Mouse (Mus musculus): ENCODE measurements around the gene Trmt112. TPM values are rescaled to one million over a fixed set of nuclear protein-coding genes. Genes with fewer than 3 reads are reported as not detected.

Trmt112 gene
- total RNA-seq, 2 experiments from 2014 or later, result 27.8 to 30.3 TPM

GRCm38 (mm10) chr19:6924461-6925306 is 15.2 kb downstream of the Trmt112 start:
- intact Hi-C loops (cut with DNase I), result loop anchor here (1.0 to 10.0 kb wide), 4 partner anchors 16 to 270 kb away; partner anchors contain the start of gene Bad

GRCm38 (mm10) chr19:6925307-6925573 is 15.7 kb downstream of the Trmt112 start, which contains the start of gene Catsperz:
Catsperz (minus strand) TSS chr19:6925380.
- intact Hi-C loops (cut with DNase I), result loop anchor here (2.0 to 10.0 kb wide), 2 partner anchors 16 to 270 kb away; partner anchors contain the start of gene Bad
- DNase-seq, result no peak

More at GRCm38 (mm10) chr19:6924461-6925306, 15.2 kb downstream of the Trmt112 start:
- peak; percentile 87 to 91 for DNase-seq

- intact Hi-C loops (cut with DNase I), result loop anchor here (2.0 to 10.0 kb wide), 2 partner anchors 15 to 269 kb away; partner anchors contain the start of gene Bad
Observed at GRCm38 (mm10) chr19:6925611-6926329, 16.3 kb downstream of the Trmt112 start.

GRCm38 (mm10) chr19:6926559-6927255 is 17.2 kb downstream of the Trmt112 start:
- no peak for DNase-seq
- intact Hi-C loops (cut with DNase I), result loop anchor here (10.0 kb wide), 1 partner anchor 268 kb away; no protein-coding TSS in a partner anchor

More at GRCm38 (mm10) chr19:6925611-6926329, 16.3 kb downstream of the Trmt112 start:
- no peak for DNase-seq

- intact Hi-C loops (cut with DNase I), result loop anchor here (10.0 kb wide), 1 partner anchor 267 kb away; no protein-coding TSS in a partner anchor
- DNase-seq, result no peak
Observed at GRCm38 (mm10) chr19:6928080-6928479, 18.6 kb downstream of the Trmt112 start.

- intact Hi-C loops (cut with DNase I), result no loop called here
- DNase-seq, result no peak
Observed at GRCm38 (mm10) chr19:6931002-6931401, 21.5 kb downstream of the Trmt112 start.

GRCm38 (mm10) chr19:6932018-6932417 is 22.5 kb downstream of the Trmt112 start:
- DNase-seq, result no peak
- intact Hi-C loops (cut with DNase I), result no loop called here

GRCm38 (mm10) chr19:6933102-6933435 is 23.6 kb downstream of the Trmt112 start:
- no peak for DNase-seq
- intact Hi-C loops (cut with DNase I), result no loop called here

GRCm38 (mm10) chr19:6933436-6934194 is 24.1 kb downstream of the Trmt112 start:
- DNase-seq, result no peak
- intact Hi-C loops (cut with DNase I), result no loop called here

GRCm38 (mm10) chr19:6934195-6934977 is 24.9 kb downstream of the Trmt112 start, which contains the start of gene Kcnk4:
Kcnk4 (minus strand) TSS chr19:6934515.
- intact Hi-C loops (cut with DNase I), result no loop called here
- no peak for DNase-seq

GRCm38 (mm10) chr19:6936299-6936698 is 26.8 kb downstream of the Trmt112 start:
- no peak for DNase-seq
- intact Hi-C loops (cut with DNase I), result no loop called here

GRCm38 (mm10) chr19:6937541-6938465 is 28.3 kb downstream of the Trmt112 start:
- intact Hi-C loops (cut with DNase I), result no loop called here
- peak; percentile 40 to 60 for DNase-seq

- intact Hi-C loops (cut with DNase I), result loop anchor here (2.0 kb wide), 1 partner anchor 15 kb away; the partner anchor contains the start of gene Catsperz
Observed at GRCm38 (mm10) chr19:6939106-6940002, 29.9 kb downstream of the Trmt112 start.

GRCm38 (mm10) chr19:6940396-6941351 is 31.2 kb downstream of the Trmt112 start:
- no peak for DNase-seq
- intact Hi-C loops (cut with DNase I), result loop anchor here (2.0 kb wide), 1 partner anchor 16 kb away; the partner anchor contains the start of gene Catsperz

More at GRCm38 (mm10) chr19:6939106-6940002, 29.9 kb downstream of the Trmt112 start:
- no peak for DNase-seq

GRCm38 (mm10) chr19:6941372-6942248 is 32.1 kb downstream of the Trmt112 start, which contains the start of gene Bad:
Bad (plus strand) TSS chr19:6941861.
- intact Hi-C loops (cut with DNase I), result loop anchor here (1.0 to 2.0 kb wide), 2 partner anchors 9 to 17 kb away; partner anchors contain the start of gene Catsperz
- DNase-seq, result peak; percentile 98 to 99
